Mouse (Mus musculus) midbrain, embryonic 14.5 days (tissue): ENCODE data around the gene Rfx2. TPM values are rescaled to one million over a fixed set of nuclear protein-coding genes. Genes with fewer than 3 reads are reported as not detected.
A peak's percentile ranks its signal among the peaks of the same experiment; 100 is the strongest.

ENCODE experiments used
- ATAC-seq: fragments of 200-750 bp; cut with Nextera tagmentation; 2 replicates; pipeline ENCODE4 v1.8.0; 2017; ENCODE audit warnings: moderate number of reproducible peaks, moderate library complexity; ENCODE audit not compliant: low FRiP score, low TSS enrichment
- DNase-seq: peaks from one replicate; pipeline ENCODE4 v3.0.0-alpha.2; 2015
- H3K27ac ChIP-seq: fragments of 300-500 bp; sonication (generic); replicated peaks from 2 replicates; pipeline ENCODE4 v1.5.1; 2014; ENCODE audit warnings: mild to moderate bottlenecking, low read depth, low read length, moderate library complexity
- H3K27me3 ChIP-seq: fragments of 300-500 bp; sonication (generic); 2 replicates; pipeline ENCODE4 v1.6.1; 2014; ENCODE audit warnings: low read length, control low read depth, mixed read lengths; ENCODE audit not compliant: control insufficient read depth, insufficient read depth
- H3K36me3 ChIP-seq: fragments of 300-500 bp; sonication (generic); 2 replicates; pipeline ENCODE4 v1.6.1; 2014; ENCODE audit warnings: low read length, control low read depth; ENCODE audit not compliant: control insufficient read depth, insufficient read depth
- H3K4me1 ChIP-seq: fragments of 300-500 bp; sonication (generic); 2 replicates; pipeline ENCODE4 v1.6.1; 2014; ENCODE audit warnings: mild to moderate bottlenecking, antibody characterized with exemption, low read length, control low read depth; ENCODE audit not compliant: control insufficient read depth, insufficient read depth
- H3K4me2 ChIP-seq: fragments of 300-500 bp; sonication (generic); 2 replicates; pipeline ENCODE4 v1.6.1; 2014; ENCODE audit warnings: mild to moderate bottlenecking, low read length, moderate library complexity
- H3K4me3 ChIP-seq: fragments of 300-500 bp; sonication (generic); replicated peaks from 2 replicates; pipeline ENCODE4 v1.5.1; 2014; ENCODE audit warnings: low read depth, low read length
- H3K9ac ChIP-seq: fragments of 300-500 bp; sonication (generic); replicated peaks from 2 replicates; pipeline ENCODE4 v1.6.1; 2014; ENCODE audit warnings: mild to moderate bottlenecking, low read length, moderate library complexity
- H3K9me3 ChIP-seq: fragments of 300-500 bp; sonication (generic); 2 replicates; pipeline ENCODE4 v1.6.1; 2016; ENCODE audit warnings: low read length, control low read depth, mixed read lengths; ENCODE audit not compliant: control insufficient read depth
- WGBS: fragments of 180-500 bp; shearing (Covaris S2); extraction: QIAGEN DNeasy Blood & Tissue Kit; methylation state at CpG from one replicate; pipeline ENCODE4 v1.1.7; 2014; 5-methylcytosine and 5-hydroxymethylcytosine counted together
- polyA plus RNA-seq: library from polyadenylated mRNA; unstranded; fragments of >200 nt; fragmentation: Nextera tagmentation; extraction: Ambion mirVana; gene quantifications from 2 replicates; pipeline ENCODE4 v1.2.1, GENCODE M21; 2014

The Rfx2 gene
- polyA plus RNA-seq, 1 experiment from 2014 or later: 4.1 TPM

DNA sequence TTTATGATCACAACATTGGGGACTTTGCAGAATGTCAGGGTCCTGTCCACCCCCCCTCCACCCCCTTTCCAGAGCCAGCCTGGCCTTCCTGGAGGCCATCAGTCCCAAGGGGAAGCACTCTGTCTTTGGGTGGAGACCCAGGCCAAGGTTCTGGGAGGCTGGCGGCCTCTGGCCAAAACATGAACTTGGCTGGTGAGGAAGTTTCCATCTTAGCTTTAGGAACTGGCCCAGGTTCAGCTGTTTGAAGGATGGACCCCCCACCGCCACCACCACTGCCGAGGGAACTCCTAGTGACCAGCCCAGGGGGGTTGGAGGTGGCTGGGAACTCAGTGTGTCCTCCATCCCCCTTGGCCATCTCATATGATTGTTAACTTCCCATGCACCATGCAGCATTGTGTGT is 69.7 kb downstream of the Rfx2 start:
- H3K9ac ChIP-seq: no peak overlapping the region
- ATAC-seq: no peak
- H3K27ac ChIP-seq: peak overlapping the region; percentile 94; the same call in 1 of the 2 replicates
- H3K4me2 ChIP-seq: no peak overlapping the region
- peaks cover 19% of the 10 kb centered on the region for H3K27me3 ChIP-seq
- H3K4me1 ChIP-seq: peaks cover 31% of the 10 kb centered on the region
- 55% methylated on average over 3 of the region's 3 CpGs for WGBS
- H3K36me3 ChIP-seq: no peaks in the 10 kb centered on the region
- DNase-seq: no peak
- no peak overlapping the region for H3K4me3 ChIP-seq
- no peaks in the 10 kb centered on the region for H3K9me3 ChIP-seq

DNA sequence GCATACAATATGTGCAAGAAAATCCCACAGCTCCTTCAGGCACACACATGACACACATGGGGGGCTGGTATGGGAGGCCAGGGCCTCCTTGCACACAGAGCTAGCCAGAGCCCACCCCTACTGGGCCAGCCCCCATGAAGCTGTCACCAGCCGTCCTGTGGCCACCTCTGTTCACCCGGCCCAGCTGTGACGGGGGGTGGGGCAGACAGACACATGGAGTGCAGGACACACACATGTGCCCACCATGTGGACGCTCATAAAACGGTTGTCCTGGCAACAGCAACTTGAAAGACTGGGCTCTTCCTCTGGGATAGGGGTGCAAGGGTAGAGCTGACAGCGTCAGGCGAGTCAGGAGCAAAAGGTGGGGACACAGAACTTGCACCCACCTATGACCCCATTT is 71.6 kb downstream of the Rfx2 start:
- Histone ChIP-seq H3K27ac (no peak overlapping the region), H3K4me3 (no peak overlapping the region), H3K4me1 (peaks cover 25% of the 10 kb centered on the region), H3K9ac (no peak overlapping the region), H3K4me2 (no peak overlapping the region), H3K27me3 (peaks cover 37% of the 10 kb centered on the region), H3K36me3 (no peaks in the 10 kb centered on the region), H3K9me3 (no peaks in the 10 kb centered on the region)
- no peak for DNase-seq
- WGBS: 53% methylated on average over 7 of the region's 7 CpGs
- no peak for ATAC-seq

GRCm38 (mm10) chr17:56758132-56758531 is 72.7 kb downstream of the Rfx2 start:
- peak; percentile 53 for DNase-seq
- H3K9ac ChIP-seq: no peak overlapping the region
- ATAC-seq: no peak
- H3K4me3 ChIP-seq: no peak overlapping the region
- no peak overlapping the region for H3K27ac ChIP-seq
- WGBS: 6% methylated on average over 12 of the region's 12 CpGs
- H3K9me3 ChIP-seq: no peaks in the 10 kb centered on the region
- H3K27me3 ChIP-seq: peaks cover 48% of the 10 kb centered on the region
- H3K36me3 ChIP-seq: no peaks in the 10 kb centered on the region
- H3K4me1 ChIP-seq: peaks cover 24% of the 10 kb centered on the region
- H3K4me2 ChIP-seq: no peak overlapping the region

DNA sequence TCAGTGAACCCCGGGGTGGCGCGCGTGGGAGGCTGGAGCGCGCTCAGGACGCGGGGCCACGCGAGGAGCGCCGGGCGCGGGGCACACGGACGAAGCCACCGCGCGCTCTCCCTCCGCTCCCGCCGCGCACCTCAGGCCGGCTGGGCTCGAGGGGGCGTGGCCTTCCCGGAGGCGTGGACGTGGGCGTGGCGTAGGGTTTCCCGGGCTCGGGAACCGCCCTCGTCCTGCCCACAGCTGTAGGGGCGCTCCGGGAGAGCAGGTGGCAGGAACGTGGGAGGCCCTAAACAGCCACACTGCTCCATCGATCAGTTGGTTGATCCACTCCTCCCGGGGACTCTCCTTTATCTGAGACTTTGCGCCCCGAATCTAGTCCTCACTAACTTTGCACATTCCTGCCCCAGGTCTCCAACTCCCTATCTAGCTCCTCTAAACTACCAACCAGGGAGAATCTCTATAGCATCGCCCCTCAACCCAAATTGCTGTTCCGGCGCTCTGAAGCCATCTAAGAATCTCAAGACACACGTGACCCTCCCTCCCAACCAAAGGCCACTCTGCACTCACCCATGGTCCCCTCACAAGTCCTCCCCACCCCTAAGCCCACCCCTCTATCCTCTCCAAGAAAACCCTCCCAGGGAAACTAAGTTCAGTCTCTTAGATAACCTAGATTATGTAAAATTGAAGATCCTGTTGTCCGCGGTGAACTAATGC is 73.2 kb downstream of the Rfx2 start, which contains the start of gene Nrtn:
TSS of gene Nrtn (minus strand) at position 115 of the 708 bp plus-strand sequence.
- H3K4me1 ChIP-seq: peaks cover 19% of the 10 kb centered on the region
- DNase-seq: peak; percentile 83
- H3K4me2 ChIP-seq: peak within 1 kb of the TSS; percentile 72
- ATAC-seq: peak; percentile 19; the same call in 1 of the 2 replicates
- H3K36me3 ChIP-seq: no peaks in the 10 kb centered on the region
- H3K4me3 ChIP-seq: peak within 1 kb of the TSS; percentile 38
- H3K9me3 ChIP-seq: no peaks in the 10 kb centered on the region
- H3K27me3 ChIP-seq: peaks cover 54% of the 10 kb centered on the region
- WGBS: 1% methylated on average over 48 of the region's 48 CpGs
- peak within 1 kb of the TSS; percentile 45 for H3K9ac ChIP-seq
- no peak within 1 kb of the TSS for H3K27ac ChIP-seq

DNA sequence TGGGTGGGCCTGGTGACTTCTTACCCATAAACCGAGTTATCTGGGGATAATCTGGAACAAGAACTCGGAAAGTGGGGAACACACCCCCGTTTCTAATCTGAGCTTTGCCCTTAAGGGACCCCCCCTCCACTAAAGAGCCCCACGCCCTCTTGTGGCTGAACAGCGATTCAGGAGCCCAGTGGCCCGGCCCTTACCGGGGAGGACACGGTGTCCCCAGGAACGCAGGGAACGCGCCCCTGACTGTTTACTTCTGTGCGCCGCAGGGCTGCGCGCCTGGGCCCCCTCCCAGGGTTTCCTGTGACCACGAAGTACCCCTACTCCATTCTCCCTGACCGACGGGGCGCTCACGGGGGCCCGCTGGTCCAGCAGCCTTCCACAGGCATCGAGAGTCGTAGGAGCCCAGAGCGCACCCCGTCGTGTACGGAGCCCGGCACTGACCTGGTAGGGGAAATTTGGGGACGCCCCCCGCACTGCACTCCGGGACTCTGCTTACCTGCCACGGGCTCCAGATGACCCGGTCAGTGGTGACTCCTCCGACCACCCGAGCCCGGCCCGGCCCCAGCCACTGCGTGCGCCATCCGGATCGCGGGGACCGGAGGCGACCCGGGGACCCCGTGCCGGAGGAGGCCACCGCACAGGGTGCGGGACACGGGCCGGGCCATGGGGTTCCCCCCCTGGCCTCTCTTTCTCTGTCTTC is 74.0 kb downstream of the Rfx2 start:
- Histone ChIP-seq H3K4me3 (peak overlapping the region; percentile 38), H3K4me1 (peaks cover 14% of the 10 kb centered on the region; the same call in 1 of the 2 replicates), H3K27me3 (peaks cover 60% of the 10 kb centered on the region), H3K9ac (peak overlapping the region; percentile 45), H3K27ac (no peak overlapping the region), H3K4me2 (peak overlapping the region; percentile 72), H3K9me3 (no peaks in the 10 kb centered on the region), H3K36me3 (no peaks in the 10 kb centered on the region)
- WGBS: 2% methylated on average over 51 of the region's 51 CpGs
- ATAC-seq (0 out of 2 replicates have a peak, but pooled peaks have one; percentile 4), DNase-seq (peak; percentile 20)

GRCm38 (mm10) chr17:56754271-56755185 is 76.3 kb downstream of the Rfx2 start:
- peaks cover 8% of the 10 kb centered on the region; the same call in 1 of the 2 replicates for H3K4me1 ChIP-seq
- H3K36me3 ChIP-seq: no peaks in the 10 kb centered on the region
- 17% methylated on average over 36 of the region's 36 CpGs for WGBS
- H3K9me3 ChIP-seq: no peaks in the 10 kb centered on the region
- H3K4me2 ChIP-seq: no peak overlapping the region
- H3K27ac ChIP-seq: no peak overlapping the region
- peaks cover 69% of the 10 kb centered on the region for H3K27me3 ChIP-seq
- no peak overlapping the region for H3K9ac ChIP-seq
- no peak overlapping the region for H3K4me3 ChIP-seq
- DNase-seq (no peak), ATAC-seq (no peak)

DNA sequence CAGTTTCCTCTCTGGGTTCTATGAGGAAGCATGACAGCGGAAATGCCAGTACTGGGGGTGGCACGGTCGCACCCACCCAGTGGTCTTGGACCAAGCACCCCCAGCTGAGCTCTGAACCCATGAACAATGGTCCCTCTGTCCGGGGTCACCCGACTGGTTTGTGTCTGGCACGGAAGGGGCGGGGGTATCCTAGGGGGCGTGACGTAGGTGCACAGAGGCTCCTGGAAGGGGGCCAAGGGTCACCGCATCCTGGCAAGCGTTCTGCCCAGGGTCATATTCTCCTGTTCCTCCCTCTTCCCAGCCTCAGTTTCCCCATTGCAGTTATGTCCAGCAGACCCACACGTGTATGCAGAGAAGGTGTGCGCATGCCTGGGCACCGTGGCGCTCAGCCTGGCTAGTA is 77.4 kb downstream of the Rfx2 start:
- Histone ChIP-seq H3K4me3 (no peak overlapping the region), H3K9me3 (no peaks in the 10 kb centered on the region), H3K4me1 (peaks cover 8% of the 10 kb centered on the region; the same call in 1 of the 2 replicates), H3K27ac (no peak overlapping the region), H3K27me3 (peaks cover 69% of the 10 kb centered on the region), H3K4me2 (no peak overlapping the region), H3K36me3 (no peaks in the 10 kb centered on the region), H3K9ac (no peak overlapping the region)
- no peak for ATAC-seq
- WGBS: 25% methylated on average over 15 of the region's 15 CpGs
- no peak for DNase-seq

DNA sequence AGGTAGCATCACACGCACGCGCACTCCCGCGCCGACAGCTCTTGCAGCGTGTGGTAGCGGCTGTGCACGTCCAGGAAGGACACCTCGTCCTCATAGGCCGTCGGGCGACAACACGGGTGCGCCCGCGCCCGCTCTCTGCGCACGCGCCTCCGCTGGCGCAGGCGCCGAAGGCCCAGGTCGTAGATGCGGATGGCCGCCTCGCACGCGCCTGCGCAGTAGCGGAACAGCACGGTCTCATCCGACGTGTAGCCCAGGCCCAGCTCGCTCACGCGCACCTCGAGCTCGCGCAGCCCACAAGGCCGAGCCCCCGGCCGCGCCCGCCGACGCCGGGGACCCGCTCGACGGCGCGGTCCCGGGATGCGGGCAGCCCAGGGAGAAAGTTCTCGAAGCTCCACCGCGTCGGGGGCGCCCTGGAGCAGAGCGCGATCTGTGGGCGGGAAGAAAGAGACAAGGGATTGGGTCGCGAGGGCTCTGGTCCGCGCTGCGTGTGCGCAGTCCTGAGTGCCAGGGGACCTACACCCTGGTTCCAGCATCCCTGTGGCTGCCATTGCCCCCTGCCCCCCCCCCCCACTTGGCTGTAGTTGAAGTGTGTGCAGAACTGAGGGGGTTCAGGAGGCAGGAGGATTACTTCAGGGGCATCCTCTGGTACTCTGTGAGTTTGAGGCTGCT is 79.3 kb downstream of the Rfx2 start:
- 22% methylated on average over 71 of the region's 71 CpGs for WGBS
- Histone ChIP-seq H3K27ac (no peak overlapping the region), H3K4me1 (no peaks in the 10 kb centered on the region), H3K4me3 (peak overlapping the region; percentile 29), H3K27me3 (peaks cover 55% of the 10 kb centered on the region), H3K9me3 (no peaks in the 10 kb centered on the region), H3K9ac (no peak overlapping the region), H3K36me3 (no peaks in the 10 kb centered on the region), H3K4me2 (peak overlapping the region; percentile 46)
- ATAC-seq (peak; percentile 69), DNase-seq (peak; percentile 88)
